Mouse (Mus musculus): ENCODE data around the gene Gm266.

Gene Gm266

GRCm38 (mm10) chr12:111454543-111455280 is 30.9 kb downstream of the Gm266 start:
- in situ Hi-C loops (cut with MseI, MboI), result no loop called here

DNA sequence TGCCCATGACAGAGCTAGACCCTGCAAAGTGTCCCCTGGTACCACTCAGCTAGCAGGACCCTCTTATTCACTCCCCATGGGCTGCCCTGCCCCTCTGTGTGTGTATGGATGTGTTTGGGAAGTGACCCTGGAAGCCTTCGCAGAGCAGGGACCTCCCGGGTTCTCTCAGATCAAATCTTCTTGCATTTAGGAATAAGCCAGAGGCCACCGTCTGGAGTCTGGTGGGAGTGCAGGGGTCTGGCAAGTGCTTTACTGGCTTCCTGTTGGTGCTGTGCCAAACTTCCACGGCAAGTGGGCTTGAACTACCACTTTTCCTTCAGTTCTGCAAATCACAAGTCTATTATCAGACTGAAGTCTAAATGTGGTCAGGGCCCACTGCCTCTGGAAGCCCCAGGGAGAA is 31.6 kb downstream of the Gm266 start:
- in situ Hi-C loops (cut with MseI, MboI), result no loop called here

DNA sequence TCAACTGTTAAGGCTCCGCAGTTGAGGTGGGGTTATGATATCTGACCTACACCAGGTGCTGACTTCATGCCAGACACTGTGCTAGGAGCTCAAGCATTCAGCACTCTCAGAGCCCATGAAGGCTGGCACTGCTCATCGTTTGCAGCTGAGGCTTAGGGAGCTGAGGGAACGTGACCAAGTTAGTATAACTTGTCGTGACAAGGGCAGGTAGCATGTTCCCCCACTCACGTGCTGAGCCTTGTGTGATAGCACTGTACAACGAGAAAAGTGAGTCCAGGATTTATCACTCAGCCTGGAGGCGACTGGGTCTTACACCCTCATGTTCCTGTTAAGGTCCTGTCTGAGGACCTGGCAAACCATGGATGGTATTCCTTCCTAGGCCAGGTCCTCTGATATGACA is 34.1 kb downstream of the Gm266 start:
- in situ Hi-C loops (cut with MseI, MboI), result no loop called here

DNA sequence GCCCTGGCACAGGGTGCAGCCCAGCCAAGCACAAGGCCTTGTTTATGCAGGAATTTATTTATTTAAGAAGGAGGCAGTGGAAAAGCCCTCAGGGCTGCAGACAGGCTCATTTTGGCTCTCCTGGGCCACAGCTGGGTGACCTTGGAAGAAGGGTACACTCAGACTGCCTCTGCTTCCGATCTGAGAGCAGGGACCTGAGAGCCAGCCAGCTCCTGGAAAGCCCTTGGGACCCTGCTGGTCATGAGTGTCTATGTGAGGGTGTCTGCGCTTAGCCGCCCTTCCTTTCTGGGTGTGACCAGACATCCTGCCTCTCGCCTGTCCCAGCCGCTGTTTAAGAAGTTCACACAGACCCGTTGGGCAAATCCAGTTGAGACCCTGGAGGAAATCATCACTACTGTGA is 35.3 kb downstream of the Gm266 start:
- in situ Hi-C loops (cut with MseI, MboI), result no loop called here

DNA sequence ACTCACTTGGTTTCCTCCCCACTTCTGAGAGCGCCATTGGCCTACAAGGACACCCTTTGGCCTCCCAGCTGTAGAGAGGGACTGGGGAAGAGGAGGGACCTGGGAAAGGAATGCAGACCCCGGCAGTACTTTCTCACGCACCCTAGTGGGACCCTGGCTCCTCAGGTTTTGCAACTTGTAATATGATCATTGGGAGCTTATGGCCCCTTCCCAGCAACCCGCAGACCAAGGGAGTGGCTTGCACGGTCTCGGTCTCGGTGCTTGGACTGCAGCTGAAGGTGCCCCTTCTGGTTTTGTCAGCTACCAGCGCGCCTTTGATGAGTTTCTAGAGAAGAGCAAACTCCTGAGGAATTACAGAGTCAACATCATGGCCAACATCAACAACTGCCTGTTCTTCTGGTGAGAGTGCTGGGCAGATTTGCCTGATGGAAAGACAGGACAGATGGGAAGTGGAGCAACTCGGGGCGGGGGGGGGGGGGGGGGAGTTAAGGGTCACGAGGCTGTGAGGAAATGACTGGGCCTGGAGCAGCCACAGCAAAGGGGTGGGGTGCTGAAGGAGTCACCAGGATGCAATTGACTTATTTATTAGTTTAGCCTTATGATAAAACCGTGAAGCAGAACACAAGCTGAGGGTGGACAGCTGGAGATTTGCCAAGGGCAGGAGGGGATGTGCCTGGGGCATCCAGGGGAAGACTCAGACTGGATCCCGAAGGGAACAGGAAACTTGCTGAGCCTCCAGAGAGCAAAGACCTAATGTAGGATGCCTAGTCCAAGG is 36.5 kb downstream of the Gm266 start:
- in situ Hi-C loops (cut with MseI, MboI), result no loop called here

- in situ Hi-C loops (cut with MseI, MboI), result no loop called here
These were observed 37.5 kb downstream of the Gm266 start for GRCm38 (mm10) chr12:111447898-111448760.

GRCm38 (mm10) chr12:111447350-111447749 is 38.3 kb downstream of the Gm266 start:
- in situ Hi-C loops (cut with MseI, MboI), result no loop called here

DNA sequence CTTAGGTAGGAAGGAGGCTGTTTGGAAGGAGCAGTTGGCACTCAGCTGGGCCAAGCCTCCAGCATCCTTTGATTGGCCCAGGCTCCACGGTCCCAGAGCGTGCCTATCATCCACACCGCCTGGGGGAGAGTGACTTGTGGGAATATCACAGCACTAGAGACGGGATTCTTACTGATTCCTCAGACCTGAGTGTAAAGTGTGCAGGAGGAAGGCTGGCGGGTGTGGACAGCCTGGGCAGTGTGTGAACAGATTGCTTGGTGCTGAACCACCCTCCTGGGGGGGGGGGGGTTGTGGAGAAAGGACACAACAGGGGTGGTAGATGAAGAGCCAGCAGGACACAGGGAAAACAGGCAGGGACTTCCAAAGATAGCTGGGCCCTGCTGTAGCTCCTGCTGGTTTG is 38.9 kb downstream of the Gm266 start:
- in situ Hi-C loops (cut with MseI, MboI), result no loop called here

DNA sequence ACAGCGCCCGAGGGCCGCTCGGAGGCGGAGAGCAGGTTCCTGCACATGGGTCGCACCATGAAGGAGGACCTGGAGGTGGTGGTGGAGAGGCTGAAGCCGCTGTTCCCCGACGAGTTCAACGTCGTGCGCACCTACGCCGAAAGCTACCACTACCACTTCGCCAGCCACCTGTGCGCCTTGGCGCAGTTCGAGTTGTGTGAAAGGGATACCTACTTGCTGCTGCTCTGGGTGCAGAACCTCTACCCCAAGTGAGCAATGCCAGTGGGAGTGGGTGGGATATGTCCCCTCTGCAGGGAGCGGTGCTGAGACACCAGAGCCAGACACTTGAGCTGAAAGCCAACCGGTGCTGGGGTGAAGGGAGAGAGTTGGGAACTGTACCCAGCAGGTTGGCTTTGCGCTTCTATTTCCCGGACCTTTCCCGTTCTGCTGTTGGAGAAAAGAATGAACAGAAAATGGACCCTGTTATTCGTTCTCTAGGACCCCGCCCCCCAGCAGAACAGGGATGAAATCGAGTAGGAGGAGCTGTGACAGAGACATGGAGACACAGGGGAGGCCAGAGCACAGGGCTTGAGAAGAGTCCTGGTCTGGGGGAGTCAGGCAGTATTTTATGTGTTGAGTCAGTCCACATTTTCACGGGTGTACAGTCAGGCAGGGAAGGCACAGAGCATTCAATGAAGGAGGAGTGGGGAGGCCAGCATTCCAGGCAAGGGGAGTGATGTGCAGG is 39.6 kb downstream of the Gm266 start:
- in situ Hi-C loops (cut with MseI, MboI), result no loop called here

DNA sequence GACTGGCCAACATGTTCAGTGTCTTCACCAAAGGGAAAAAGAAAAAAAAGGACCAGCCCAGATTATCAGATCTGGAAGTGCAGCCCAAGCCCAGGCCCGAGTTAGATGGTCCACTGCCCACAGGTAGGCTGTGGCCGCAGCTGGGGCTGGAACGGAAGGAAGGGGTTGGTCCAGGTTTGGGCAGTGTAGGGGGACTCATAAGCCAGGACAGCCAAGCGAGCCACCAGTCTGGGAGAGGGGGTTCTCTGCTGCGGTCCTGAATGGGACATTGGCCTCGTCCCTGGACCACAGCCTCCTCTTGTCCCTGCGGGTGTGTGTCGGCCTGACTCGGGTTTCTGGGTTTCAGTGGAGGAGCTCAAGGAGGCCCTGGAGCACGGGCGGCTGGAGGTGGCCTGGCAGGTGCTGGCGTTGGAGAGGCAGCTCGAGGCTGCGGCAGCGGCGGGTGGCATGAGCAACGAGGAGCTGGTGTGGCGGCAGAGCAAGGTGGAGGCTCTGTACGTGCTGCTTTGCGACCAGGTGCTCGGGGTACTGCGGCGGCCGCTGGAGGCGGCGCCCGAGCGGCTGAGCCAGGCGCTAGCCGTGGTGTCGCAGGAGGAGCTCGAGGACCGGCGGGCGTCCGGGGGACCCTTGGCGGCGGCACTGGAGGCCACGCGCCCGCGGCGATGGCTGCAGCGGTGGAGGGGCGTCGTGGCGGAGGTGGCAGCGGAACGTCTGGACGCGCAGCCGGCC is 40.3 kb downstream of the Gm266 start:
- in situ Hi-C loops (cut with MseI, MboI), result no loop called here

GRCm38 (mm10) chr12:111443921-111444831 is 41.4 kb downstream of the Gm266 start:
- in situ Hi-C loops (cut with MseI, MboI), result no loop called here

GRCm38 (mm10) chr12:111443011-111443870 is 42.4 kb downstream of the Gm266 start:
- in situ Hi-C loops (cut with MseI, MboI), result no loop called here

DNA sequence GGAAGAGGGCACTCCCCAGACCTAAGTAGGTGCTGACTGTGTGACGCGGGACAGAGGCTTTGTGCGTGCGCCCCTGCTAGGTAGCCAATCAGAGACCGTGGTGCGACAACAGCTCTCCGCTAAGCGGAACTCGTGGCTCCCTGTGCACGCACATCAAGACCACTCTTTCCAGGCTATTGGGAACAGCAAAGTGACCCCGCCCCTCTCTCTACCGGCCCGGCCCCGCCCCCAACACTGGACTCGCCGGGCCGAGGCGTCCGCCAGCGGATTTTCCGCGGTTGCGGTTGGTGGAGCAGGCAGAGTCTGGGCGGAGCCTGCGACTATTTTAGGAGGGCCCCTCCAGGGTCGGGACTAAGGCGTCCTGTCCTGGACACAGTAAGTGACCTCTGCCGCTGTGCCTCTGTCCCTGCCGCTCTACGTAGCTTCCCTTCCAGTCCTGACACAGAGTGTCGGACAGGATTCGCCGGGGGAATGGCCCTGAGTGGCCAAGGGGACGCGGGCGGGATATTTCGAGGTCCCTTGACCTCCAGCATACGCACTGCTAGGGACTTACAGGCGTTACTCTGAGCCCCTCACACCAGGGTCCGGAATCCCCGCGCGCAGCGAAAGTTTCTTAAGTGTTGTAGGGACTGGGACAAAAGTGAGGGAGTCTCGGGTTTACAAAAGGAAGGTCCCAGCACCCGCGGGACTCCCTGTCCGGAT is 43.2 kb downstream of the Gm266 start, which contains the start of gene Tnfaip2:
Gene Tnfaip2 (plus strand): TSS at position 161 of the 702 bp plus-strand sequence.
- in situ Hi-C loops (cut with MseI, MboI), result no loop called here

- in situ Hi-C loops (cut with MseI, MboI), result no loop called here
These were observed 44.1 kb downstream of the Gm266 start for GRCm38 (mm10) chr12:111441523-111441922.

DNA sequence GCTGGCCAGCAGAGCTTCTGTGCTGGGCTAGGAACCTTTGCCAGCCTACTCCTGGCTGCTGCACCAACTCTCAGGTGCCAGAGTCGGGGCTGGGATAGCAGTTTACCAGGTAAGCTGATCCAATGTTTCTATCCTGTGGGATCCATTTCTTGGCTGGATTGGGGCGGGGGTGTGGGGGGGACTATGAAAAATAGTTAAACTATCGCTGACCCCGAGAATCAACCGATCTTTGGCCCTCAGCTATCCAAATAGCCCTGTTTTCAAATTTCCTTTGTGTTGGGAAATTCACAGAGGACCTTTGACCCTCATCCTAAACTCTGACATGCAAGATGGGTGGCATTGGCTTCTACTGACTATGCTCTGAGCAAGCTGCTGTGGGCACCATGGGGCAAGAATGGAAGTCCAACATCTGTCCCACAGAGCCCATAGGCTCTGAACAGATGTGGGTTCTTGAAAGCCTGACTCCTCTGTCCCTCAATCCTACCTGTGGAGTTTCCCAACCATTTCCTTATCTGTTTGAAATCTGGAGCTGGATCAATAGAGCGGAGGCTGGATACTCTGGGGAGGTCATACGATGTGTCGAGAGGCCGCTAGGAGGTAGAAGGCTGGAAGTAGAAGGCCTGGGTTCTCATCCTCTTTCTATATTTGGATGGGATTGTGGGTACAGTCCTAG is 44.8 kb downstream of the Gm266 start:
- in situ Hi-C loops (cut with MseI, MboI), result no loop called here

DNA sequence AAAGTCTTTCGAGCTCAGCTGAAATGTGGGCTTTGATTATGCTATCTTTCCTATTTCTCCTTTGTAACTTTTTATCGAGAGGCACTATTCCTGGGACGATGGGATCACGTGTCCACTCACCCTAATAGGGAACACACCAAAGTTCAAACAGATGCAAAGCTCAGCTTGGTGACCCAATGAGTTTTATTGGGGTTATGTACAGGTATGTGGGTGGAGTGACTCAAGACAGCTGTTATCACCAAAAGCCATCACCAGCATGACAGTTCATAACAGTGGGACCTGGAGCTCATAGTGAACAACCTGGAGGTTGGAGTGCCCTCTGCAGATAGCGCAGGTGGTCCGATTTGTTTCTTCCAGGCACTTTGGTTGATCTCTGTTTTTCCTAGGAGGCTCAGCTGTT is 46.8 kb downstream of the Gm266 start:
- in situ Hi-C loops (cut with MseI, MboI), result no loop called here

- in situ Hi-C loops (cut with MseI, MboI), result no loop called here
These were observed 48.3 kb downstream of the Gm266 start for GRCm38 (mm10) chr12:111437222-111437900.
